Mouse (Mus musculus) C2C12 (cell line): Measurements from ENCODE around the gene Auts2. TPM values are rescaled to one million over a fixed set of nuclear protein-coding genes. Genes with fewer than 3 reads are reported as not detected.

Source experiments
- H3K27me3 ChIP-seq: one replicate; pipeline ENCODE4 v1.6.1; 2011; ENCODE audit not compliant: control insufficient read depth, insufficient read depth, insufficient read length
- H3K36me3 ChIP-seq: one replicate; pipeline ENCODE4 v1.6.1; 2011; ENCODE audit not compliant: control insufficient read depth, insufficient read depth
- H3K4me3 ChIP-seq: one replicate; pipeline ENCODE4 v1.5.1; 2011; ENCODE audit warnings: mild to moderate bottlenecking, control low read depth; ENCODE audit not compliant: poor library complexity, insufficient read depth, severe bottlenecking
- H3K79me2 ChIP-seq: one replicate; pipeline ENCODE4 v1.6.1; 2011; ENCODE audit not compliant: control insufficient read depth, insufficient read depth
- H3K79me3 ChIP-seq: one replicate; pipeline ENCODE4 v1.6.1; 2011; ENCODE audit warnings: low read depth, control low read depth
- H3ac ChIP-seq: one replicate; pipeline ENCODE3; 2011; ENCODE audit warnings: low read depth; ENCODE audit not compliant: control insufficient read depth, insufficient read length
- CEBPB ChIP-seq: IDR thresholded peaks from one replicate; pipeline ENCODE4 v1.6.1; 2011; ENCODE audit warnings: low read depth, mild to moderate bottlenecking, control low read depth, moderate library complexity
- CTCF ChIP-seq: IDR thresholded peaks from one replicate; pipeline ENCODE4 v1.5.1; 2011; ENCODE audit not compliant: control insufficient read depth, insufficient read depth, insufficient read length
- FOSL1 ChIP-seq: IDR thresholded peaks from one replicate; pipeline ENCODE4 v1.8.0; 2011; ENCODE audit warnings: mild to moderate bottlenecking, low read length; ENCODE audit not compliant: poor library complexity, insufficient read depth, severe bottlenecking
- MAX ChIP-seq: IDR thresholded peaks from one replicate; pipeline ENCODE4 v1.6.1; 2011; ENCODE audit warnings: mild to moderate bottlenecking, control low read depth
- MYOD1 ChIP-seq: IDR thresholded peaks from one replicate; pipeline ENCODE4 v1.6.1; 2011; ENCODE audit warnings: low read depth; ENCODE audit not compliant: control insufficient read depth, insufficient read length
- MYOG ChIP-seq: IDR thresholded peaks from one replicate; pipeline ENCODE4 v1.6.1; 2011; ENCODE audit not compliant: control insufficient read depth, insufficient read length; ENCODE audit errors: extremely low read depth
- USF1 ChIP-seq: IDR thresholded peaks from one replicate; pipeline ENCODE4 v1.6.1; 2011; ENCODE audit warnings: low read depth, mild to moderate bottlenecking, control low read depth, moderate library complexity
- polyA plus RNA-seq: library from polyadenylated mRNA; unstranded; fragments of >200 nt; fragmentation: generic; extraction: Trizol; gene quantifications from one replicate; pipeline ENCODE4 v1.2.1, GENCODE M21; 2012; ENCODE audit warnings: missing spikeins

Gene Auts2
- polyA plus RNA-seq, 1 experiment: 8.4 TPM

DNA sequence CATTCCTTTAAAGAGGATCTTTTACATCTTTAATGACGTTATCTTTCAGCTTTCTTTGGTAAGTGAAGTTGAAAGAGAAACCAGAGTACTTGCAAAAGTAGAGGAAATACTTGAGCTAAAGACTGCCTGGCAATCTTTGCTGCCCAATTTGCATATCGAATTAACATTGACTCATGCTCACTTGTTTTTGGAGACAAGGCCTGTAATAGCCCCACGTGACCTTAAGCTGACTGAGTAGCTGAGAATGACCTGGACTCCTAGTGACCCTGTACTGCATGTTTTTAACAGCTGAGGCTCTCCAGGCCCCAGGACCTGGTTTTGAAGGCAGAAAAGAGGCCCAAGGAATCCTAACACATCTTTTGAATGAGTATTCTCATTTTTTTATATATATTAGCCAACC is 259.4 kb downstream of the Auts2 start:
- no peaks in the 10 kb centered on the region for H3K79me3 ChIP-seq
- H3K27me3 ChIP-seq: no peaks in the 10 kb centered on the region
- no peaks in the 10 kb centered on the region for H3K79me2 ChIP-seq
- no peak overlapping the region for H3ac ChIP-seq
- H3K36me3 ChIP-seq: no peaks in the 10 kb centered on the region
- H3K4me3 ChIP-seq: no peak overlapping the region
- TF ChIP-seq CTCF: no peak
- peak; percentile 6 for TF ChIP-seq USF1

DNA sequence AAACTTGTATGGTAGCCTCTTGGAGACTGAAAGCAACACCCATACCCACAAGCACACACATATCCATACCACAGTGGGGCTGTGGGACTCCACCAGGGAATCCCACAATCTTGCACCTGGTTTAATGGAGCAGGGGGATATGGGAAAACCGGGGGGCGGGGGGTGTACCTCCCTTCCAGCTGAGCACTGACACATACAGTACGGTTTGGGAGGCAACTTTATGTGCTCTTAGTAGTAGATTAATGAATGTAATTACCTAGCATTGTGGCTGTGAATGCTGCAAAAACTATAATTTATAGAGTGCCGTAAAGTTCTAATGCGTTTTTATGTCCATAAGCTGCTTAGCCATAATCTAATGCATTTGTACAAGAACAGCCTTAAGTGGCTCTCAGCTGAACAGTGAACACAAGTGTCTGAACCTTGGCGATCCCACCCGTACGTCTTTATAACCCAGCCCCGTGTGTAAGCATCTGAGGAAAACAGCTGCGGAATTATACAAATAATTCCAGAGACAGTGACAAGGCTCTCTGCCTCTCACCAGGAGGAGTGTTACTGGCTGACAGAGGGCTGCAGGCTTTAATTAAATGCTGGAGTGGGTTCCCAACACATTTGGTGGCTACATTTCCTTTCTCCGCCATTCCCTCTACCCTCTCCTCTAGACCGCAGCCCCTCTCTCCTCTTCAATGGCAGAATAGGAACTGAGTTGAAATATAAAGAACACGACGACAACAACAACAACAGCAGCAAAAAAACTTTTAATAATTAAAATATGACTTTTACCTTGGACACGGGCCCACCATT is 268.8 kb downstream of the Auts2 start:
- no peaks in the 10 kb centered on the region for H3K79me3 ChIP-seq
- H3K27me3 ChIP-seq: no peaks in the 10 kb centered on the region
- no peak overlapping the region for H3K4me3 ChIP-seq
- no peaks in the 10 kb centered on the region for H3K36me3 ChIP-seq
- no peak overlapping the region for H3ac ChIP-seq
- no peaks in the 10 kb centered on the region for H3K79me2 ChIP-seq
- no peak for TF ChIP-seq MYOG
- no peak for TF ChIP-seq USF1
- TF ChIP-seq CTCF: no peak
- TF ChIP-seq MAX: no peak

DNA sequence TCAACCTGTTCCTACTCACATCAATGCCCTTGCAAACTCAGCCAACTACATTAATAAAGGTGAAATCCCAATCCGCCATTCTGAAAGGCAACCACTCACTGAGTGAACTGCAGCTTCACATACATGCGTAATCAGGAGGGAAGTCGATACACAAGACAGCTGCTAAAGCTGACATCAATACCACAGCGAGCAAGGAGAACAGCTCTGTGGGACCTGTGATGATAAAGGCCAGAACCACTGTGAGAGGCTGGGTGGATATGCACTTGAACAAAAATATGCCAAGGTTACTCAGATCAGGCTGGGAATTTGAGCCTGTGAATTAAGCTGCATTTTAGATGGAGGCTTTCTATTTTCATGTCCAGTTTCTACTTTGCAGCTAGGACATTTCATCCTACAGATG is 271.0 kb downstream of the Auts2 start:
- no peak for TF ChIP-seq CEBPB
- TF ChIP-seq MAX: no peak
- no peak for TF ChIP-seq MYOG
- TF ChIP-seq FOSL1: no peak
- no peak for TF ChIP-seq CTCF
- TF ChIP-seq USF1: no peak
- no peak for TF ChIP-seq MYOD1
- Histone ChIP-seq H3K79me3 (no peaks in the 10 kb centered on the region), H3K79me2 (no peaks in the 10 kb centered on the region)

DNA sequence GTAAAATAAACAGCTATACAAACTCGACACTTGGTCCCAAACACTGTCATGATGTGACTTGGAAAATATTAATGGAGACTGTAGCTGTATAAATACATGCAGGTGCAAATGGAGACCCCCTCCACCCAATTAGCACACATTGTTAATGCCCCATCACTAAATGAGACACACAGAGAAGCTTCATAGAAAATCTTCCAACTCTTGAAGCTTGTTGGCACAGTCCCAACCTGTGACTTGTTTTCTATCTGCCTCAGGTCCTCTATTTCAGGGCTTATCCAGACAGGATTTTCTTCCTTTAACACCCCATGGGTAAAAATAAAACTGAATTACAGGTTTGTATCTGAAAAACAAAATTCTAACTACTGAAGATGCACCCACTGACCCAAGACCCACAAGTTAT is 272.2 kb downstream of the Auts2 start:
- Histone ChIP-seq H3ac (no peak overlapping the region), H3K4me3 (no peak overlapping the region), H3K79me2 (no peaks in the 10 kb centered on the region), H3K79me3 (no peaks in the 10 kb centered on the region), H3K27me3 (no peaks in the 10 kb centered on the region), H3K36me3 (no peaks in the 10 kb centered on the region)
- TF ChIP-seq FOSL1: no peak
- no peak for TF ChIP-seq MYOD1
- TF ChIP-seq CTCF: no peak
- no peak for TF ChIP-seq MAX
- no peak for TF ChIP-seq USF1
- TF ChIP-seq MYOG: no peak
- no peak for TF ChIP-seq CEBPB

More for the DNA sequence above, 271.0 kb downstream of the Auts2 start:
- no peak overlapping the region for H3ac ChIP-seq
- no peaks in the 10 kb centered on the region for H3K36me3 ChIP-seq
- no peaks in the 10 kb centered on the region for H3K27me3 ChIP-seq
- no peak overlapping the region for H3K4me3 ChIP-seq

DNA sequence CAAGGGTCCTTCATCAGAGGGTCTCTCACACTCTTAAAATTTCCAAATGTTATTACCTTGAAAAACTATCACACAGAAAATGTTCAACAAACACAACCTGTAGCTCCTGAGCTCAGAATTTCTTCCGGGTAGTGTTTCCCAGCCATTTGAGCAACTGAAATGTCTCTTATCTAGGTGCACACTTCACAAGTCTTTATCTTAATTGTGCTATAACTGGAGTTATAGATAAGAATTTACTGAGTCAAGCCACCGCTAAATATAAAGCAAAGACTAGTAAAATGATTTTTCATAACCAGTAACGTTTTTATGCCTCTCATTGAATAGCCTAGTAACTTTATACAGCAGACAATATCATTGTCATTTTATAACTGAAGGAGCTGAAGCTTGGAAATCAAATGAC is 273.1 kb downstream of the Auts2 start:
- Histone ChIP-seq H3K4me3 (no peak overlapping the region), H3K27me3 (no peaks in the 10 kb centered on the region), H3ac (no peak overlapping the region), H3K36me3 (no peaks in the 10 kb centered on the region), H3K79me3 (no peaks in the 10 kb centered on the region), H3K79me2 (no peaks in the 10 kb centered on the region)
- TF ChIP-seq MYOD1 (no peak), USF1 (no peak), FOSL1 (no peak), MYOG (no peak), CTCF (no peak), MAX (no peak), CEBPB (no peak)

DNA sequence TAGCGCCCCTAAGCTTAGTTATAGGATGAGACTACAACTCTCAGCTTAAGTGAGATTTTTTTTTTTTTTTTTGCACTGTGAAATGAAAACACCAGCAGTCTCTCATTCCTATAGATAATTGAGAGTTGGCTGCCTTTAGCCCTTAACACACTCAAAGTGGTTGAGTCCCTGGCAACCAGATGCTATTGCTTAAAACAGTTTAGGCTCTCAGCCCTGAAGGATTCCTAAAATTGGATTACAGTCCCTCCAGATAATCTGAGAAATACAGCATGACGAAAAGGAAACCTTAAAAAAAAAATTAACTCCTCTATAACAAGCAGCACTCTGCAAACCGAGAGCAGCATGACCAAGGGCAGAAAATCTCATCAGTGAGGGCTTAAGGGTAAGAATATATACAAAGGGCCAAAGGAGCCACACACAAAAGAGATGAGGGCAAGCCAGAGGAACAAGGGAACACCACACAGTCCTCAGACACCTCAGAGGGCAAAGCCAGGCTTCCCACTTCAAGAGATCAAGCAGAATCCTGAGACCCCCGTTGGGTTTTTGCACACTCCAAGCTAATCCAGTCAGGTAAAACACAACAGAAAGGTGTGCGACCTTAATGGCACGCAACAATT is 274.7 kb downstream of the Auts2 start:
- Histone ChIP-seq H3K27me3 (no peaks in the 10 kb centered on the region), H3K36me3 (no peaks in the 10 kb centered on the region), H3K79me2 (no peaks in the 10 kb centered on the region), H3K79me3 (no peaks in the 10 kb centered on the region), H3K4me3 (no peak overlapping the region), H3ac (no peak overlapping the region)
- TF ChIP-seq CEBPB: no peak
- TF ChIP-seq MYOG: no peak
- TF ChIP-seq CTCF: no peak
- TF ChIP-seq MYOD1: no peak
- TF ChIP-seq FOSL1: no peak
- TF ChIP-seq USF1: no peak
- TF ChIP-seq MAX: no peak
